Mouse (Mus musculus): ENCODE data around the gene Cfap61. TPM values are rescaled to one million over a fixed set of nuclear protein-coding genes. Genes with fewer than 3 reads are reported as not detected.

The Cfap61 gene
- total and polyA plus RNA-seq, 2 experiments = not detected

DNA sequence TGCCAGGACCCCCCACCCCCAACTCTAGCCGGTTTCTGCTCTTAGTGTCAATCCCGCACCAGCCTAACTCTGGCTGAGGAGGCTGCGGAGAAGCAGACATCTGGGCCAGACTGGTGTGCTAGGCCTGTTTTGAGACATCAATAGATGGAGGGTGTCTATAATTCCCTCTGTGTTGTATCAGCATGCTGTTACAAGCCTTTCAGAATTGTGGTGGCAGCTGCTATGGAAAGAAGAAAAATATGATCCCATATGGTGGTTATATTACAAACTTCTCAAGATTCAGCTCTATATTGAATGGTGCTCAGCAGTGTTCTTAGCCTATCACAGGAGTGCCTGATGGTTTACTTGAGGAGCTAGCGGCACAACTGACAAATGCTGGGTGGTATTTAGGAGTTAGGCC lies 116.8 kb downstream of the Cfap61 start:
- Histone ChIP-seq H3K4me1 (ENCODE audit: control insufficient read depth, insufficient read depth, low read length) (no peaks in the 10 kb centered on the region), H3K27ac (replicated peaks; ENCODE audit: insufficient read depth, low read depth, low read length) (no peak overlapping the region), H3K9ac (ENCODE audit: low read depth, low read length) (no peak overlapping the region), H3K4me3 (ENCODE audit: insufficient read depth, low read depth, low read length) (no peak overlapping the region), H3K79me2 (ENCODE audit: control insufficient read depth, insufficient read depth, low read length) (no peaks in the 10 kb centered on the region), H3K36me3 (ENCODE audit: control insufficient read depth, insufficient read depth, low read length) (no peaks in the 10 kb centered on the region), H3K27me3 (ENCODE audit: control insufficient read depth, insufficient read depth, low read length) (no peaks in the 10 kb centered on the region)
- DNase-seq (ENCODE audit: extremely low read depth, low read depth, low spot score) = no peak
- no peak for TF ChIP-seq POLR2A (IDR thresholded peaks at IDR 0.05; ENCODE audit: extremely low read depth, insufficient read depth, low read length)
- no peak for TF ChIP-seq CTCF (IDR thresholded peaks at IDR 0.05; ENCODE audit: low read depth, low read length)
- 92% methylated on average over 4 of the region's 4 CpGs for WGBS

DNA sequence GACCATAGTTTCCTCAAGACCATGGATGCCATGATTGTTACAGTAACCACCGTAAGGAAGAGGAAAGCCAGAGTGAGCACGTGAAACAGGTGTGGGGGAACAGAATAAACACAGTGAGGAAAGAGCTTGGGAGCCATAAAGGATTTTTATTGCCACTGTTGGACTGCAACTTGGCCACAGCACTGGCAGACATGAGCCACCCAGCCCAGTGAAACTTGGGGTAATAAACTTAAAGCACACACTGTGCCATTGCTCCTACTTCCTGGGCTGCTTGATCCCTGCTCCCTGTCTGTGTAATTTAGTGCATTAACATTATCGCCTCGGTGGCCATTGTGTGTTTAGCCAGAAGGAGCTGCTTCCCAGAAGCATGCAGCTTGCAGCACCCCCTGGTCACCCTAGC lies 122.5 kb downstream of the Cfap61 start:
- no peak for DNase-seq (ENCODE audit: extremely low read depth, low read depth, low spot score)
- Histone ChIP-seq H3K36me3 (ENCODE audit: control insufficient read depth, insufficient read depth, low read length) (no peaks in the 10 kb centered on the region), H3K79me2 (ENCODE audit: control insufficient read depth, insufficient read depth, low read length) (no peaks in the 10 kb centered on the region), H3K4me3 (ENCODE audit: insufficient read depth, low read depth, low read length) (no peak overlapping the region), H3K4me1 (ENCODE audit: control insufficient read depth, insufficient read depth, low read length) (no peaks in the 10 kb centered on the region), H3K27ac (replicated peaks; ENCODE audit: insufficient read depth, low read depth, low read length) (no peak overlapping the region), H3K9ac (ENCODE audit: low read depth, low read length) (no peak overlapping the region), H3K27me3 (ENCODE audit: control insufficient read depth, insufficient read depth, low read length) (no peaks in the 10 kb centered on the region)
- no peak for TF ChIP-seq CTCF (IDR thresholded peaks at IDR 0.05; ENCODE audit: low read depth, low read length)
- WGBS = 61% methylated on average over 4 of the region's 4 CpGs

DNA sequence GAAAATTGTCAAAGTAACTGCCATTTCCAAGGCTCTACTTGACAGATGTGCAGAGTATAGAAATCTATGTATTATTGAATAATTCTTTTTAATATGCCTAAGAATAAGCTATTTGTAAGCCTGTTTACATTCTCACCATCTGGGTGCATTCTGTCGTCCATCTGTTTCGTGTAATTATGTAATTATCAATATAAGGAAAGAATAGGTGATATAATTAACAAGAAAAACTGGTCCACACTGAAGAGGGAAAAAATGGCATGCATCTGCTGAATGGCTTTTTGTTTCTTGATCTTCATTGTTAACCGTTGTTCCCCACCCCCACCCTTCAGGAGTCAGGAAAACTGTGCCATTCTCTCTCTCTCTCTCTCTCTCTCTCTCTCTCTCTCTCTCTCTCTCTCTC lies 124.2 kb downstream of the Cfap61 start:
- Histone ChIP-seq H3K4me3 (ENCODE audit: insufficient read depth, low read depth, low read length) (no peak overlapping the region), H3K9ac (ENCODE audit: low read depth, low read length) (no peak overlapping the region), H3K79me2 (ENCODE audit: control insufficient read depth, insufficient read depth, low read length) (no peaks in the 10 kb centered on the region), H3K27me3 (ENCODE audit: control insufficient read depth, insufficient read depth, low read length) (no peaks in the 10 kb centered on the region), H3K36me3 (ENCODE audit: control insufficient read depth, insufficient read depth, low read length) (no peaks in the 10 kb centered on the region), H3K4me1 (ENCODE audit: control insufficient read depth, insufficient read depth, low read length) (no peaks in the 10 kb centered on the region), H3K27ac (replicated peaks; ENCODE audit: insufficient read depth, low read depth, low read length) (no peak overlapping the region)
- DNase-seq (ENCODE audit: extremely low read depth, low read depth, low spot score) = no peak
- WGBS = 74% methylated on average over 3 of the region's 3 CpGs
- TF ChIP-seq POLR2A (IDR thresholded peaks at IDR 0.05; ENCODE audit: extremely low read depth, insufficient read depth, low read length) = no peak
- no peak for TF ChIP-seq CTCF (IDR thresholded peaks at IDR 0.05; ENCODE audit: low read depth, low read length)

DNA sequence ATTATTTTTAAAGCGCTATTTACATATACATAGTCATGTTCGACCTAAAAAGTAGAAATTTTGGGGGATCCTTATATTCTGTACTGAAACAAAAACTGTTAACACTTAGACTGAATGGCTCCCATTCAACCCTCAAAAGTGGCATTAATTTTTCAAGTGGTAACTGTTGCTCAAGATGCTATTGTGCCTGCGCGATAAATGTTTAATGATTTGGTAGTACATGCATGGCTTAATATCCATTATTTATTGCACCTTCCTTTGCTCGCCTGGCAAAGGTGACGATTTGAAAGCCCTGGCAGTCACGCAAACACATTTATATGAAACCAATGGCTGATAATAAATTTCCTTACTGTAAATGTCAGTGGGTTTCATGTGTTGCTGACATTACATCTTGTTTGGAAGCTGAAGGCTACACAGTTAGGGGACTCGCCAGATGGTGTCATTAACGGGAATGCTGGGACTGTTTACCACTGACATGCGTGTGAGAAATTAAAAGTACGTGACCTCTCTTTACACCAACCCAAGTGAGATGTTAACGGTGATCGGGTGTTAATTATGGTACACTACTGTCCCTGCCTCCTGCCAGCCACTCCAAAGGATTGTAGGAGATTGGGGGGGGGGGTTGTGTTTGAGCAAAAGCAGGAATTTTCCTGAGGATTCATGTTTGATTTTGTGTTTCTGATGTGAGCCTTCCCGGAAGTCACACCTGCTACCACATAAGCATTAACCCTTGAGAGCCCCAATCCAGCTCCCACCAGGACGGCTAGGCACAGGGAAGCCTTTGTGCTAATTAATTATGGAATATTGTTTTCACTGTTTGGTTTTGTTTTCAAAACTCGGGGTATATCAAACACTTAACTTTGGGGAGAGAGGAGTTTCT lies 127.1 kb downstream of the Cfap61 start:
- Histone ChIP-seq H3K27me3 (ENCODE audit: control insufficient read depth, insufficient read depth, low read length) (no peaks in the 10 kb centered on the region), H3K79me2 (ENCODE audit: control insufficient read depth, insufficient read depth, low read length) (no peaks in the 10 kb centered on the region), H3K4me1 (ENCODE audit: control insufficient read depth, insufficient read depth, low read length) (no peaks in the 10 kb centered on the region), H3K4me3 (ENCODE audit: insufficient read depth, low read depth, low read length) (no peak overlapping the region), H3K36me3 (ENCODE audit: control insufficient read depth, insufficient read depth, low read length) (no peaks in the 10 kb centered on the region), H3K9ac (ENCODE audit: low read depth, low read length) (no peak overlapping the region), H3K27ac (replicated peaks; ENCODE audit: insufficient read depth, low read depth, low read length) (no peak overlapping the region)
- TF ChIP-seq CTCF (IDR thresholded peaks at IDR 0.05; ENCODE audit: low read depth, low read length) = no peak
- TF ChIP-seq POLR2A (IDR thresholded peaks at IDR 0.05; ENCODE audit: extremely low read depth, insufficient read depth, low read length) = no peak
- no peak for DNase-seq (ENCODE audit: extremely low read depth, low read depth, low spot score)
- WGBS = 81% methylated on average over 16 of the region's 16 CpGs

DNA sequence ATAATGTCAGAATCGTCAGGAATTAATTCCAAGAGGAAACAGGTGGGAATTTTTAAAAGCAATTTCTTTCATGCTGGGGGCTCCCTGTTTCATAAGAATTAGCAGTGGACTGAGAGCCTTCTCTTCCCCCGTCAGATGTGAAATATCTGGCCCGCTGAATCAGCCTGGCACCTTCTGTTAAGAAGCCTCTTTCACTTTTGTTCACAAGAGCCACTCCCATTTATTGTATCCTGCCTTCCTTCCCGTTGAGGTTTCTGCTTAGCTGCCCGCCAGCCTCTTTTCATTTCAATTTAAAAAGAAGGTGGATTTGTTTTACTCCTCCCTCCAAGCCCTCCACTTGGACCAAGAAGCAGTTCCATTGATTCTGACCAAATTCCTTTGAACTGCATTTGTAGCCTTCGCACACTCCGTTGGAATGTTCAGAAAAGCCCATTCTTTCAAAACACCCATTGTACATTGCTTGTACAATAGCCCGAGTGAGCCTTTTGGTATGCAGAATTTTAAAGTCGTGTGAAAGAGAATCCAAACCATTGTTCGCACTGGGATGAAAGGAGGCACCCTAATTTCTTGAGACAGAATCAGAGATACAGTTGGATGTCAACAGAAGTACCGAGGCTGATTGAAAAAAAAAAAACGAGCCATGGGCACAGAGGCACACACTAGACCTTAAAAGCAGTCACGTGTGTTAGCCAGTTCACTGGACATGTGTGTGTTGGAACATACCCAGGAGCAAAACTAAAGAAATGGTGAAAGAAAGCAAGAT lies 127.9 kb downstream of the Cfap61 start:
- no peaks in the 10 kb centered on the region for H3K79me2 ChIP-seq (ENCODE audit: control insufficient read depth, insufficient read depth, low read length)

More for the DNA sequence above, 127.9 kb downstream of the Cfap61 start:
- Histone ChIP-seq H3K4me1 (ENCODE audit: control insufficient read depth, insufficient read depth, low read length) (no peaks in the 10 kb centered on the region), H3K27ac (replicated peaks; ENCODE audit: insufficient read depth, low read depth, low read length) (no peak overlapping the region), H3K4me3 (ENCODE audit: insufficient read depth, low read depth, low read length) (no peak overlapping the region), H3K27me3 (ENCODE audit: control insufficient read depth, insufficient read depth, low read length) (no peaks in the 10 kb centered on the region), H3K36me3 (ENCODE audit: control insufficient read depth, insufficient read depth, low read length) (no peaks in the 10 kb centered on the region), H3K9ac (ENCODE audit: low read depth, low read length) (no peak overlapping the region)
- no peak for DNase-seq (ENCODE audit: extremely low read depth, low read depth, low spot score)
- no peak for TF ChIP-seq POLR2A (IDR thresholded peaks at IDR 0.05; ENCODE audit: extremely low read depth, insufficient read depth, low read length)
- TF ChIP-seq CTCF (IDR thresholded peaks at IDR 0.05; ENCODE audit: low read depth, low read length) = no peak
- 66% methylated on average over 13 of the region's 13 CpGs for WGBS
